Mouse (Mus musculus) bone marrow, adult 2 months (tissue): ENCODE measurements around the gene Ntrk3.

Source experiments
- CTCF ChIP-seq: fragments of 200-500 bp; IDR thresholded peaks from 2 replicates; pipeline ENCODE4 v1.5.1; 2011; ENCODE audit warnings: low read length, control low read depth; ENCODE audit not compliant: control insufficient read depth, insufficient read depth
- POLR2A ChIP-seq: fragments of 200-500 bp; IDR thresholded peaks from 2 replicates; pipeline ENCODE4 v1.6.1; 2011; ENCODE audit warnings: low read depth, mild to moderate bottlenecking, control low read depth, low read length, borderline replicate concordance; ENCODE audit not compliant: control insufficient read depth

- no peak for TF ChIP-seq CTCF
- no peak for TF ChIP-seq POLR2A
These were observed 287.8 kb downstream of the Ntrk3 start for GRCm38 (mm10) chr7:78449909-78450592.
